Comparison of ENCODE assay signal across 8 mouse cellular contexts in genomic region chr4:137724766-137725165, GRCm38 (mm10).
DNase-seq lines count a peak whose midpoint lies in the region; ATAC-seq lines count a peak whose summit lies in the region.

No protein-coding gene starts in this region.

- ATAC-seq in forebrain, embryonic 11.5 days (replicated peaks; ENCODE audit: low FRiP score), result no peak
- ATAC-seq in forebrain, embryonic 13.5 days, result no peak
- peak; percentile 74 for ATAC-seq in megakaryocyte, adult 5-6 weeks (ENCODE audit: poor library complexity, severe bottlenecking)

- H3K4me1 ChIP-seq in forebrain, embryonic 11.5 days (replicated peaks; ENCODE audit: control insufficient read depth, insufficient read depth, low read length), result peaks cover 16% of the 10 kb centered on the region
- H3K4me1 ChIP-seq in forebrain, embryonic 13.5 days, result peaks cover 43% of the 10 kb centered on the region

- 53% methylated on average over 8 of the region's 8 CpGs for WGBS in forebrain, embryonic 11.5 days
- 44% methylated on average over 8 of the region's 8 CpGs for WGBS in forebrain, embryonic 13.5 days

- H3K9ac ChIP-seq in forebrain, embryonic 11.5 days (ENCODE audit: low read length), result no peak overlapping the region
- H3K9ac ChIP-seq in forebrain, embryonic 13.5 days, result no peak overlapping the region

- no peaks in the 10 kb centered on the region for H3K9me3 ChIP-seq in forebrain, embryonic 11.5 days (ENCODE audit: control insufficient read depth, low read length)
- H3K9me3 ChIP-seq in forebrain, embryonic 13.5 days (replicated peaks), result no peaks in the 10 kb centered on the region

- no peaks in the 10 kb centered on the region for H3K36me3 ChIP-seq in forebrain, embryonic 11.5 days (ENCODE audit: control insufficient read depth, insufficient read depth, low read length)
- no peaks in the 10 kb centered on the region for H3K36me3 ChIP-seq in forebrain, embryonic 13.5 days (ENCODE audit: poor library complexity, severe bottlenecking)

- DNase-seq in forebrain, embryonic 11.5 days (ENCODE audit: low spot score), result peak; percentile 84
- DNase-seq in urinary bladder, postnatal 25 days (ENCODE audit: low spot score), result peak; percentile 40
- no peak for DNase-seq in urinary bladder, adult 2 months (ENCODE audit: low spot score)
- DNase-seq in forelimb bud, embryonic 11.5 days (ENCODE audit: low read depth, low spot score), result peak; percentile 46
- peak; percentile 86 for DNase-seq in kidney, adult 9 months
- peak; percentile 54 for DNase-seq in thymus, postnatal 0 days (ENCODE audit: low spot score)

- no peak overlapping the region for H3K4me3 ChIP-seq in forebrain, embryonic 11.5 days (ENCODE audit: low read depth, low read length)
- H3K4me3 ChIP-seq in forebrain, embryonic 13.5 days, result no peak overlapping the region

- peaks cover 7% of the 10 kb centered on the region for H3K27me3 ChIP-seq in forebrain, embryonic 11.5 days (ENCODE audit: control insufficient read depth, insufficient read depth, low read length)
- peaks cover 30% of the 10 kb centered on the region for H3K27me3 ChIP-seq in forebrain, embryonic 13.5 days

- H3K27ac ChIP-seq in forebrain, embryonic 11.5 days (ENCODE audit: low read depth, low read length), result no peak overlapping the region
- H3K27ac ChIP-seq in forebrain, embryonic 13.5 days, result no peak overlapping the region

- no peak overlapping the region for H3K4me2 ChIP-seq in forebrain, embryonic 11.5 days (ENCODE audit: low read depth, low read length, severe bottlenecking)
- H3K4me2 ChIP-seq in forebrain, embryonic 13.5 days, result no peak overlapping the region
